In the genomic region with DNA sequence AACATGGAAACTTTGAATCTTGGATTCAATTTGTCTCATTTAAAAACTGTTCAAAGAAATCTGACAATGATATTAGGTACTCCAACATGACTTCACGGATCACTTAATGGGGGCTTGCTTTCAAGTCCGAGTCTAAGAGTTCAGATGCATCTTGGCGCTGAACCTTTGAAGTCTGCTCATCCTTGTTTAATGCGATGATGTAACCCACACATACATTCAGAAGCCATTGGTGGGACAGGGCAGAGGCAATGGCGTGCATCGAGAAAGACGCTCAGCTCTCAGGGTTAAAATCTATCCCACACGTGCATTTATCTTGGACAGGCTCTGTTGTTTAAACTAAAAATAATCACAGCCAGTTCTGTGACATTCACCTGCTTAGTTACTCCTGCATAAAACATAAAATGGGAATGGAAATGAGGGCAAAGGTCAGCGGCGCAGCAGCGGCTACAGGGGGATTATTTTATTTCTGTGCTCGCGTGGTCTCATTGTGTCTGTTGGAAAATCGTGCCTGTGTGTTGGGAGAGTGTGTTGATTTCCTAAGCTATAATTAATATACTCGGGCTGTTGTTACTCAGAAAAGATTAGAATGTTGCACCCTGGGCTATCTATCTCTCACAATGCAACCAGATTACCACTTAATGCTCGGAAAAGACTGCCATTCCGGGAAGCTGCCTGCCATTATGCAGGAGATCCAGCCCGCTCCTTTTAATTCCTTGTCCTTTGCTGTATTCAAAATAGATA, we compare ENCODE assay signal across 24 mouse cellular contexts.
DNase-seq lines count a peak whose midpoint lies in the region; ATAC-seq lines count a peak whose summit lies in the region.
"Had no signal": no experiment of that assay in that cellular context is flagged by ENCODE, and none has a peak within 500 bp of the region (broad histone marks: within the 10 kb centered on the region; RNA-seq: fewer than 3 reads in every experiment).

No protein-coding gene starts in this region.

- no peaks in the 10 kb centered on the region for H3K36me3 ChIP-seq in forebrain, embryonic 15.5 days
- H3K36me3 ChIP-seq in midbrain, embryonic 12.5 days: no peaks in the 10 kb centered on the region
- H3K36me3 ChIP-seq: embryonic facial prominence, embryonic 13.5 days; heart, embryonic 10.5 days; limb, embryonic 12.5 days; liver, embryonic 13.5 days; neural tube, embryonic 12.5 days; stomach, embryonic 15.5 days had no signal

- H3K27me3 ChIP-seq in forebrain, embryonic 15.5 days: no peaks in the 10 kb centered on the region
- no peaks in the 10 kb centered on the region for H3K27me3 ChIP-seq in midbrain, embryonic 12.5 days
- H3K27me3 ChIP-seq: embryonic facial prominence, embryonic 13.5 days; limb, embryonic 12.5 days; liver, embryonic 13.5 days; neural tube, embryonic 12.5 days; stomach, embryonic 15.5 days had no signal

- H3K4me3 ChIP-seq in forebrain, embryonic 15.5 days: peak overlapping the region; percentile 18
- no peak overlapping the region for H3K4me3 ChIP-seq in midbrain, embryonic 12.5 days
- H3K4me3 ChIP-seq: embryonic facial prominence, embryonic 13.5 days; heart, embryonic 10.5 days; limb, embryonic 12.5 days; liver, embryonic 13.5 days; neural tube, embryonic 12.5 days; stomach, embryonic 15.5 days had no signal

- no peaks in the 10 kb centered on the region for H3K9me3 ChIP-seq in forebrain, embryonic 15.5 days
- no peaks in the 10 kb centered on the region for H3K9me3 ChIP-seq in midbrain, embryonic 12.5 days
- H3K9me3 ChIP-seq: embryonic facial prominence, embryonic 13.5 days; heart, embryonic 10.5 days; limb, embryonic 12.5 days; neural tube, embryonic 12.5 days; stomach, embryonic 15.5 days had no signal

- H3K27ac ChIP-seq in forebrain, embryonic 15.5 days (replicated peaks): peak overlapping the region; percentile 41
- peak overlapping the region; percentile 77 for H3K27ac ChIP-seq in midbrain, embryonic 12.5 days (replicated peaks)
- H3K27ac ChIP-seq: embryonic facial prominence, embryonic 13.5 days; heart, embryonic 10.5 days; limb, embryonic 12.5 days; liver, embryonic 13.5 days; neural tube, embryonic 12.5 days; stomach, embryonic 15.5 days had no signal

- 0 out of 2 replicates have a peak overlapping the region, but pooled peaks have one; percentile 22 for H3K9ac ChIP-seq in forebrain, embryonic 15.5 days (replicated peaks)
- H3K9ac ChIP-seq in midbrain, embryonic 12.5 days (replicated peaks): no peak overlapping the region; the same call in 1 of the 2 replicates
- H3K9ac ChIP-seq: embryonic facial prominence, embryonic 13.5 days; limb, embryonic 12.5 days; liver, embryonic 13.5 days; lung, embryonic 14.5 days; neural tube, embryonic 12.5 days; stomach, embryonic 15.5 days had no signal

- peak overlapping the region; percentile 35 for H3K4me2 ChIP-seq in forebrain, embryonic 15.5 days (replicated peaks)
- H3K4me2 ChIP-seq in midbrain, embryonic 12.5 days (replicated peaks): peak overlapping the region; percentile 19
- H3K4me2 ChIP-seq: embryonic facial prominence, embryonic 13.5 days; limb, embryonic 12.5 days; liver, embryonic 13.5 days; lung, embryonic 14.5 days; neural tube, embryonic 12.5 days; stomach, embryonic 15.5 days had no signal

- H3K4me1 ChIP-seq in forebrain, embryonic 15.5 days: peaks cover 8% of the 10 kb centered on the region
- H3K4me1 ChIP-seq in midbrain, embryonic 12.5 days: peaks cover 13% of the 10 kb centered on the region; the same call in 1 of the 2 replicates
- H3K4me1 ChIP-seq: embryonic facial prominence, embryonic 13.5 days; heart, embryonic 10.5 days; limb, embryonic 12.5 days; liver, embryonic 13.5 days; neural tube, embryonic 12.5 days; stomach, embryonic 15.5 days had no signal

- 27% methylated on average over 18 of the region's 18 CpGs for WGBS in forebrain, embryonic 15.5 days
- 45% methylated on average over 18 of the region's 18 CpGs for WGBS in midbrain, embryonic 12.5 days

- DNase-seq in retina, postnatal 1 day: peak; percentile 12
- DNase-seq in retina, embryonic 14.5 days (ENCODE audit: low spot score): no peak
- DNase-seq in kidney, postnatal 25 days: no peak
- no peak for DNase-seq in lung, postnatal 14 days
- DNase-seq in cerebellum, adult 9-10 months: no peak
- DNase-seq: cerebellum, postnatal 10 days; gastrocnemius, postnatal 36 days; heart, postnatal 14 days; kidney, adult 2 months; kidney, postnatal 36 days; liver, embryonic 13.5 days; lung, embryonic 14.5 days; lung, postnatal 4 days; right cerebral cortex, postnatal 25 days; thymus, adult 18-20 months; thymus, postnatal 4 days had no signal

- peak; percentile 19; the same call in 1 of the 2 replicates for ATAC-seq in forebrain, embryonic 15.5 days (replicated peaks)
- peak; percentile 72 for ATAC-seq in midbrain, embryonic 12.5 days (ENCODE audit: low FRiP score, low read depth)
- ATAC-seq: inflammation-experienced regulatory T-cells, adult 6 months had no signal
